Mouse (Mus musculus) gastrocnemius, adult 2 months (tissue): Measurements from ENCODE around the gene Hdhd5. TPM values are rescaled to one million over a fixed set of nuclear protein-coding genes. Genes with fewer than 3 reads are reported as not detected.

ENCODE experiments used
- DNase-seq: peaks from one replicate; pipeline ENCODE4 v3.0.0; 2022
- H3K27ac ChIP-seq: fragments of 200-600 bp; 2 replicates; pipeline ENCODE4 v1.8.1; 2022; ENCODE audit warnings: mild to moderate bottlenecking
- H3K4me3 ChIP-seq: fragments of 200-600 bp; 2 replicates; pipeline ENCODE4 v1.8.1; 2022; ENCODE audit warnings: mild to moderate bottlenecking, moderate library complexity
- CTCF ChIP-seq: fragments of 200-600 bp; IDR thresholded peaks from 2 replicates; pipeline ENCODE4 v1.8.1; 2022; ENCODE audit warnings: antibody characterized with exemption, mild to moderate bottlenecking, moderate library complexity
- intact Hi-C: fragments of 180-260 bp; cut with DNase I; formaldehyde crosslinking; loops from one replicate; pipeline ENCODE4 v1.15.1; 2025
- total RNA-seq, 2 experiments: library from RNA; stranded (reverse); gene quantifications; 2 replicates each; pipeline ENCODE4 v1.2.3; 2021

The Hdhd5 gene
- total RNA-seq, 2 experiments from 2014 or later, result 19.4 to 28.5 TPM

DNA sequence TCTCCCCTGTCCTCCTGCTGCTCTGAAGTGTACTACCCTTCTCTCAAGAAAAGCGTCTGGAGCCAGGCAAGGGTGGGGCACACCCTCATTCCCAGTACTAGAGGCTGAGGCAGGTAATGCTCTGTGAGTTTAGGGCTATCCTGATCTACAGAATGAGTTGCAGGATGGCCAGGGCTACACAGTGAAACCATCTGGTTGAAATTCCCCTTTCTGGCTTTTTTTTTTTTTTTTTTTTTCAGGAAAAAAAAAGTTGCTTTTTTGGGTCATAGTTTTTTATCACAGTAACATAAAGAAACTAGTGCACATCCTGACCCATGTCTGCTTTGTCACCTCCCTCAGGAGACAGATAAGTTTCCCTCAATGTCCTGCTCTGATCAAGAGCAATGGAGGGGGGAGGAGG lies 24.0 kb upstream of the Hdhd5 start:
- DNase-seq, result no peak
- Histone ChIP-seq H3K4me3 (no peak overlapping the region), H3K27ac (no peak overlapping the region)
- TF ChIP-seq CTCF, result no peak
- intact Hi-C loops, result no loop called here

GRCm38 (mm10) chr6:120550173-120550572 lies 19.1 kb upstream of the Hdhd5 start:
- no peak for DNase-seq
- H3K4me3 ChIP-seq, result no peak overlapping the region
- TF ChIP-seq CTCF, result no peak
- intact Hi-C loops, result no loop called here
- H3K27ac ChIP-seq, result no peak overlapping the region

DNA sequence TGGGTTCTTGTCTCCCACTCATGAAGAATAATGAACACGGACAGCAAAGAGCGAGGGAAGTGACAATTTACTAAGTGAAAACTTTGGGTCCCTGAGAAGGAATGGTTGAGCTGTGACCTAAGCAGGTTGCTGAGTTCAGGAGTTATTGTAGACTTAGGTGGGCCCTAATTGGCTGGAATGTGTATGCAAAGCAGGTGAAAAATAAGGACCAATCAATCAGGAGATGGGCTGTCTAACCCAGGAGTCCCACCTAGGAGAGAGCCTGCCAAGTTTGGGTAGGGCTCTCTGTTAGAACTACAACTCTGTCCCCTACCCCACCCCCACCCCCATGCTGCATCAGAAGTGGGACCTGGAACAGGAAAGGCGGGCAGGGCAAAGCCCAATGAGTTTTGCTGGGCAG lies 17.5 kb upstream of the Hdhd5 start:
- no peak for DNase-seq
- TF ChIP-seq CTCF, result no peak
- no peak overlapping the region for H3K4me3 ChIP-seq
- H3K27ac ChIP-seq, result no peak overlapping the region
- intact Hi-C loops, result no loop called here

DNA sequence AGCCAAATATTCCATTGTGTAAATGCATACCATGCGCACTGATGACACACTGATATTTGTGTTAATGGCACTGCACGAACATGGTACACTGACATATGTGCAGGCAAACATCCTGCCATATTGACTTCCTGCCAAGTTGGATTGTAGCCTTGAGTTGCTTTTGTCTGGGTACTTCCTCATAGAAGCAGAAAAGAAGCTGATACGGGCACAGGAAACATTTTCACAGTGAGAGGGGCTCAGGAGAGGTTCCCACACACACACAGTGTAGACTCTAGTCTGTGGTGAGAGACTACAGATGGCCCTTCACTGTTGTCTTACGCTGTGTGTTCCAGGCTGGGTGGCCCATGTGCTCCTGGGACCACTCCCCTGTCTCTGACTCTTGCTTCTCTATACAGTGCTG lies 15.9 kb upstream of the Hdhd5 start:
- intact Hi-C loops, result no loop called here
- no peak for DNase-seq
- no peak for TF ChIP-seq CTCF
- H3K27ac ChIP-seq, result no peak overlapping the region
- H3K4me3 ChIP-seq, result no peak overlapping the region

GRCm38 (mm10) chr6:120546292-120546691 lies 15.2 kb upstream of the Hdhd5 start:
- Histone ChIP-seq H3K4me3 (no peak overlapping the region), H3K27ac (no peak overlapping the region)
- no peak for DNase-seq
- intact Hi-C loops, result no loop called here
- no peak for TF ChIP-seq CTCF

- intact Hi-C loops, result no loop called here
- H3K27ac ChIP-seq, result no peak overlapping the region
- TF ChIP-seq CTCF, result peak; percentile 22; the same call in 1 of the 2 replicates
- no peak for DNase-seq
- no peak overlapping the region for H3K4me3 ChIP-seq
Observed at GRCm38 (mm10) chr6:120542061-120542460, 10.9 kb upstream of the Hdhd5 start.

DNA sequence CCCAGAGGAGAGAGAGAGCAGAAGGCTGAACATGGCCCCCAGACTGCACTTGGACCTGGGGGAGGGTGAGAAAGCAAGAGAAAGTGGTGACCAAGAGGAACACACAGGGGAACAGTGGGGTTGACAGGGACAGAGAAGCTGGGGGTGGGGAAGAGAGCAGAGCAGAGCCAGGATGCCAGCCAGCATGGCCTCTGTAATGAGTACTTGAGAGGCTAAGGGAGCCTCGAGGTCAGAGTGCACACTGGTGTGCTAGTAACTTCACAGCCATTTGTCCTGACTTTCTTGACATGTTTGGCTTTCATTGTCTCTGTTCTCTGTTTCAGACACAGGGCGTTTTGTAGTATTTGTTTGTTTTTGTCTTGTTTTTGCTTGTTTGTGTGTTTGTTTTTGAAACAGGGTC lies 10.3 kb upstream of the Hdhd5 start:
- no peak overlapping the region for H3K4me3 ChIP-seq
- no peak for DNase-seq
- intact Hi-C loops, result loop anchor here (2.0 kb wide), 1 partner anchor 49 kb away; no protein-coding TSS in a partner anchor
- peak overlapping the region; percentile 89 for H3K27ac ChIP-seq
- no peak for TF ChIP-seq CTCF

GRCm38 (mm10) chr6:120539781-120540231 lies 8.7 kb upstream of the Hdhd5 start:
- H3K27ac ChIP-seq, result peak overlapping the region; percentile 89
- intact Hi-C loops, result loop anchor here (1.0 to 5.0 kb wide), 3 partner anchors 51 to 282 kb away; partner anchors contain the start of gene Atp6v1e1
- no peak for TF ChIP-seq CTCF
- peak overlapping the region; percentile 68 for H3K4me3 ChIP-seq
- DNase-seq, result peak; percentile 79

DNA sequence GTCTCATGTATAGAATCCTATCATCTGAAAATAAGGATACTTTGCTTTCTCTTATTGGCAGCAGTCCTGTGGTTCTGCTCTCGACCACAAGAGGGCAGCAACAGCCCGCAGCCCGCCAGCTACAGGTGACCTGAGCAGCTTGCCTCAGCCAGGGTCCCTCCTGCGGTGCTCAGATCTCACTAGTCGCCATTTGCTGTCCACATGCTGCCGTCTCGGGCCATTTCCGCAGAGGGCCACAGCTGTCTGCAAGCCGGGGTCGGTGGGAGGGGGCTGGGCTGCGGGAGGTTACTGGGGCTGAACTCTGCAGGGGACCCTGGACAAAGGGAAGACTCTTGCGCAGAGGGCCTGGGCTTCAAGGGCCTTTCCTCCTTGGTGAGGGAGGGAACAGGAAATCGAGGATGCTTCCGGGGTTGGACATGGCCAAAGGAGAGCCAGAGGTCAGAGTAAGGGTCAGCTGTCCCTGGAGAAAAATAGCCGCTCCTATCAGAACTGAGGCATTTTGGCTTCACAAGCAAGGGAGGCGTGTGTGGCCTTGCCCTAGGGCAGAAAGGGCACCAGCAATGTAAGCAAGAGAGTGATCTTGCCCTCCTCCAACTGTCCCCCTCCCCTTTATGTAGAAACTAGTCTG lies 8.1 kb upstream of the Hdhd5 start:
- TF ChIP-seq CTCF, result peak; percentile 98
- peak overlapping the region; percentile 89 for H3K27ac ChIP-seq
- peak overlapping the region; percentile 68 for H3K4me3 ChIP-seq
- intact Hi-C loops, result loop anchor here (1.0 to 5.0 kb wide), 2 partner anchors 197 to 283 kb away; partner anchors contain the start of gene Atp6v1e1
- DNase-seq, result peak; percentile 84

DNA sequence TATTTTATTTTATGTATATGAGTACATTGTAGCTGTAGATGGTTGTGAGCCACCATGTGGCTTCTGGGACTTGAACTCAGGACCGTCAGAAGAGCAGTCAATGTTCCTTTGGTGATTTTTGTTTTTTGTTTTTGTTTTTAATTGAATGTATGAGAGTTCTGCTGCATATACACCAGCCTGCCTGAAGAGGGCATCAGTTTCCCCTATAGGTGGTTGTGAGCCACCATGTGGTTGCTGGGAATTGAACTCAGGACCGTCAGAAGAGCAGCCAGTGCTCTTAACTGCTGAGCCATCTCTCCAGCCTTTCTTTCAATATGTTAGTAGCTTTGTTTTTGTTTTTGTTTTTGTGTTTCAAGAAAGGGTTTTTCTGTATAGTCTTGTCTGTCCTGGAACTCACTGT lies 5.2 kb upstream of the Hdhd5 start:
- peak; percentile 12; the same call in 1 of the 2 replicates for TF ChIP-seq CTCF

DNA sequence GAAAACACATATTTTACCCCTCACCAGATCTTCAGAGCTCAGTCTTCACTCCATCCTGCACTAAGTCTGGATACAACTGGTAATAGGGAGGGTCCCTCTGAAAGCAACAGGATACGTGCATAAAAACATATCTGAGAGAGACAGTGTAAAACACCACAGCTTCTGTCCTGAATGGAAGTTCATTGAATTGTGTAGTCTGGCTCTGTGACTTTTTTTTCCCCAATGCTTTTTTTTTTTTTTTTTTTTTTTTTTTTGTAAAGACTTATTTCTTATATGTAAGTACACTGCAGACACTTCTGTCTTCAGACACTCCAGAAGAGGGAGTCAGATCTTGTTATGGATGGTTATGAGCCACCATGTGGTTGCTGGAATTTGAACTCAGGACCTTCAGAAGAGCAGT lies 1.5 kb upstream of the Hdhd5 start:
- intact Hi-C loops, result no loop called here
- Histone ChIP-seq H3K4me3 (no peak overlapping the region), H3K27ac (no peak overlapping the region; the same call in 1 of the 2 replicates)
- no peak for TF ChIP-seq CTCF
- no peak for DNase-seq

More for the DNA sequence above, 5.2 kb upstream of the Hdhd5 start:
- Histone ChIP-seq H3K27ac (no peak overlapping the region), H3K4me3 (no peak overlapping the region)
- intact Hi-C loops, result loop anchor here (5.0 kb wide), 1 partner anchor 286 kb away; the partner anchor contains the start of gene Atp6v1e1
- no peak for DNase-seq

GRCm38 (mm10) chr6:120529123-120529522 lies 2.0 kb downstream of the Hdhd5 start:
- no peak for TF ChIP-seq CTCF
- DNase-seq, result no peak
- H3K27ac ChIP-seq, result no peak overlapping the region
- no peak overlapping the region for H3K4me3 ChIP-seq
- intact Hi-C loops, result no loop called here

- H3K4me3 ChIP-seq, result no peak overlapping the region
- intact Hi-C loops, result no loop called here
- TF ChIP-seq CTCF, result no peak
- DNase-seq, result no peak
- no peak overlapping the region for H3K27ac ChIP-seq
Observed at GRCm38 (mm10) chr6:120524796-120525195, 6.3 kb downstream of the Hdhd5 start.

- no peak overlapping the region for H3K4me3 ChIP-seq
- no peak overlapping the region for H3K27ac ChIP-seq
- intact Hi-C loops, result no loop called here
- TF ChIP-seq CTCF, result no peak
- DNase-seq, result no peak
Observed at GRCm38 (mm10) chr6:120519647-120520046, 11.5 kb downstream of the Hdhd5 start.
